Mouse (Mus musculus) testis, postnatal 10 days (tissue): ENCODE data around the gene Gm29797.

ENCODE experiments used
- DNase-seq: peaks from one replicate; pipeline ENCODE4 v3.0.0; 2021; ENCODE audit warnings: low spot score

Gm29797 gene

GRCm38 (mm10) chr2:181673501-181673900 lies 16.7 kb downstream of the Gm29797 start:
- DNase-seq: peak; percentile 75

- no peak for DNase-seq
Observed at GRCm38 (mm10) chr2:181674934-181675333, 18.1 kb downstream of the Gm29797 start.

- DNase-seq: peak; percentile 88
Observed at GRCm38 (mm10) chr2:181675454-181675853, 18.6 kb downstream of the Gm29797 start.

GRCm38 (mm10) chr2:181676424-181676823 lies 19.6 kb downstream of the Gm29797 start:
- no peak for DNase-seq

GRCm38 (mm10) chr2:181677096-181677754 lies 20.4 kb downstream of the Gm29797 start:
- no peak for DNase-seq

GRCm38 (mm10) chr2:181677755-181678098 lies 20.9 kb downstream of the Gm29797 start:
- no peak for DNase-seq

- peak; percentile 74 for DNase-seq
Observed at GRCm38 (mm10) chr2:181678780-181679179, 21.9 kb downstream of the Gm29797 start.

- DNase-seq: peak; percentile 75
Observed at GRCm38 (mm10) chr2:181679951-181680715, 23.3 kb downstream of the Gm29797 start, which contains the start of gene Tcea2. Tcea2 (plus strand) TSS chr2:181680310.

- DNase-seq: no peak
Observed at GRCm38 (mm10) chr2:181680716-181681117, 23.9 kb downstream of the Gm29797 start.

- no peak for DNase-seq
Observed at GRCm38 (mm10) chr2:181681978-181682377, 25.1 kb downstream of the Gm29797 start.

- peak; percentile 43 for DNase-seq
Observed at GRCm38 (mm10) chr2:181683381-181683780, 26.5 kb downstream of the Gm29797 start.

GRCm38 (mm10) chr2:181684713-181685112 lies 27.9 kb downstream of the Gm29797 start:
- DNase-seq: no peak

- DNase-seq: no peak
Observed at GRCm38 (mm10) chr2:181685686-181686085, 28.9 kb downstream of the Gm29797 start.

GRCm38 (mm10) chr2:181687586-181687985 lies 30.8 kb downstream of the Gm29797 start:
- peak; percentile 32 for DNase-seq

GRCm38 (mm10) chr2:181689466-181690160 lies 32.8 kb downstream of the Gm29797 start:
- DNase-seq: peak; percentile 37

GRCm38 (mm10) chr2:181691083-181691482 lies 34.2 kb downstream of the Gm29797 start:
- DNase-seq: no peak

- no peak for DNase-seq
Observed at GRCm38 (mm10) chr2:181691571-181691970, 34.7 kb downstream of the Gm29797 start.

- DNase-seq: no peak
Observed at GRCm38 (mm10) chr2:181692304-181692703, 35.5 kb downstream of the Gm29797 start.

GRCm38 (mm10) chr2:181693339-181694280 lies 36.8 kb downstream of the Gm29797 start, which contains the start of gene Rgs19:
Rgs19 (minus strand) TSS chr2:181693977.
- DNase-seq: peak; percentile 77

- peak; percentile 20 for DNase-seq
Observed at GRCm38 (mm10) chr2:181694581-181694980, 37.7 kb downstream of the Gm29797 start.

GRCm38 (mm10) chr2:181695776-181696175 lies 38.9 kb downstream of the Gm29797 start:
- DNase-seq: peak; percentile 23
